Mouse (Mus musculus): ENCODE results near the gene Ankrd13b. TPM values are rescaled to one million over a fixed set of nuclear protein-coding genes. Genes with fewer than 3 reads are reported as not detected.

The Ankrd13b gene
- polyA plus RNA-seq, 1 experiment: 4.6 TPM

DNA sequence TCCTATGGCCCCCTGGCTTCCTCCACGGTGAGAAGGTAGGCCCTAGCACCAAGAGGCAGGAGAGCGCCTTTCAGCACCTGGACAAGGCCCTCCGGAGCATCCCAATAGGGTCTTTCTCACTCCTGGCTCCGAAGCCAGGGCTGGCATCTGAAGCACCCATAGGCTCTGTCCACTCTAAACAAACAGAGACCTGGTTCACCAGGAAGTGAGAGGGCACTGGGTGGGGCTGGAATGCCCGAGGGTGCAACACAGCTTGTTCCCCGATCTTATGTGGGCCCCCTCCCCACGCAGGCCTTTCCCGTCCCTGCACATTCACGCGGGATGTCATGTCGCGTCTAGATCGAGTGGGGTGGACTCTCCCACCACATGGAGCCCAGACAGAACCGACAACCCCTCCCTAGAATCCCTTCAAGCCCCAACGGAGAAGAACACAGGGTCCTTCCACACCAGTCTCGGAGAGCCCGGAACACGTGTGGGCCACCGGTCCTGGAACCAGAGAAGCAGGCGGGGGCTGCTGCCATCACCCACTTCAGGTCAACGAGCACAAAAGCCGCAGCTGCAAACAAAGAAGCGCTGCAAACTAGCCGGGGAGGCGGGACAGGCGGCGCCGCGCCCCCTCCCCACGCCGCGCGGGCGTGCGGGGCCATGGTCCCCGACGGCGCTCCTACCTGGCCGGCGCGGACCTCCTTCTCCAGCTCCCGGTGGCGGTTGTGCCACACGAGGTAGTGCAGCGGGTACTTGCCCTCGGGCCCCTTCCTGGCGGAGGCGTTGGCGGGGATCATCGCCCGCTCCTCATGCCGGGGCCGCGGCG is 502 bp downstream of the Ankrd13b start:
- no peak for TF ChIP-seq GATA1 (IDR thresholded peaks at IDR 0.05; ENCODE audit: low read length)

DNA sequence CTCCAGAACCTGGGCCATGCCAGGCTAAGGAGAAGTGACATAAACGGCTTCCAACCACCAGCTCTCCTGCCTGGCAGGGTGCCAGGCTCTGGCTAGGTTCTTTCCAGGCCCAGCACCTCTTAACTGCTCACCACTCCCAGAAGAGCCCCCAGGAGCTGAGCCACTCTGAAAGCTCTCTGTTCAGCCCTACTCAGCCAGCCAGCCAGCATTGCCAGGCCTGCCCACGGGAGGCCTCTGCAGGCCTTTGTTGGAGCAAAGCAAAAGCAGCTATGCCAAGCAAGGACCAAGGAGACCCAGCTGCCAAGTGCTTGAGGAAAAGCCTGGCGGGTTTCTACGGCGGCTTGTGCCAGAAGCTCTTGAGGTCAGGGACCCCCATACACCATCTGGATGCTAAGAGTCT is 2.7 kb downstream of the Ankrd13b start:
- TF ChIP-seq GATA1 (IDR thresholded peaks at IDR 0.05; ENCODE audit: low read length): no peak

DNA sequence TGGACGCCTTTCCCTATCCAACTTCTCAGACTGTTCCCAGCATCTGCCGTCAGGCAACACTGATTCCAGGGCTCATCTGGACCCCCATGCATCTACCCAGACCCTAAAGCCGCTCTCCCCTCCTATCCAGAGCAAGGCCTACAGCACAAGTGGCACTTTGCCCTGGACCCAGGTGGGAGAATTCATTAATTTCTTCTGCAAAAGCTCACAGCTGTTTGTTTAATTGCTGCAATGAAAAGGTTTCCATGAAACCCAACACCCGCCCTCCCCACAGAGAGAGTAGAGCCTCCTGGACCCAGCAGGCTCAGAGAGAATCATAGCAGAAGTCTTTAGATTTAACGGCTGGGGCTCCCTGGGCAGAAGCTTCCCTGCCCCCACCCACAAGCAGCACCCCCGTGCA is 4.2 kb downstream of the Ankrd13b start:
- TF ChIP-seq GATA1 (IDR thresholded peaks at IDR 0.05; ENCODE audit: low read length): no peak

- TF ChIP-seq GATA1 (IDR thresholded peaks at IDR 0.05; ENCODE audit: low read length): no peak
Measured at GRCm38 (mm10) chr11:77483510-77484255, 5.8 kb downstream of the Ankrd13b start.

DNA sequence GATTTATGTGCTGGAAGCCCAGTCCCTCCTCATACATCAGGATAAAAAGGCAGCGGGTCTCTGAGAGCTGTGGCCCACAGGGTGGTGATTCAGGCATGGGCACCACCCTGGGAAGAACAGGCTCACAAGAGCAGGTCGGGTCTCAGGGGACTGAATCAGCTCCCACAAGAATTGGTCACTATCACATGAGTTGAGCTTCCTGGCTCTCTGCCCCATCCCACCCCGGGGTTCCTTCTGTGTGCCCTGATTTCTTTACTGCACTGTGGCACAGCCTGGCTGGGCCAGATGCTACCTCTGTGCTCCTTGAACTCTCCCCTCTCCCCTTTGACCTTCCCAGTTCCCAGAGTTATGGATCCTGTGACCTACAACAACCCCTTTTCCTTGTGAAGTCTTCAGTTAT is 6.4 kb downstream of the Ankrd13b start:
- TF ChIP-seq GATA1 (IDR thresholded peaks at IDR 0.05; ENCODE audit: low read length): no peak

DNA sequence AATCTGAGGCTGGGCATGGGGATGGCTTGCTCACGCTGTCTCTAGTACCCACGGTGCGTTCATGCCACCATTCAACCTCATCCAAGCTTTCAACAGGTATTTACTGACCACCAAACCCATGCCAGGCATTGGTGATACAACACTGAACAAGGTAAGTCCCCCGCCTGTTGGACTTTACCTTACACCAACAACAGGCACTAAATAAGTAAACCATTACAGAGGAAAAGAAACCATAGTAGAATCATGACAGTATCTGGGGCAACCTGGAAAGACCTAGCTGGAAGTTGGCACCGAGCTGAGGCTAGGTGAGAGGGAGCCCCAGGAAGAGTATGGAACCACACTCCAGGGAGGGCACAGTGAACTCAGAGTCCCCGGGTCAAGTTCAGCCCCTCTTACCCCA is 12.6 kb downstream of the Ankrd13b start:
- TF ChIP-seq GATA1 (IDR thresholded peaks at IDR 0.05; ENCODE audit: low read length): no peak

DNA sequence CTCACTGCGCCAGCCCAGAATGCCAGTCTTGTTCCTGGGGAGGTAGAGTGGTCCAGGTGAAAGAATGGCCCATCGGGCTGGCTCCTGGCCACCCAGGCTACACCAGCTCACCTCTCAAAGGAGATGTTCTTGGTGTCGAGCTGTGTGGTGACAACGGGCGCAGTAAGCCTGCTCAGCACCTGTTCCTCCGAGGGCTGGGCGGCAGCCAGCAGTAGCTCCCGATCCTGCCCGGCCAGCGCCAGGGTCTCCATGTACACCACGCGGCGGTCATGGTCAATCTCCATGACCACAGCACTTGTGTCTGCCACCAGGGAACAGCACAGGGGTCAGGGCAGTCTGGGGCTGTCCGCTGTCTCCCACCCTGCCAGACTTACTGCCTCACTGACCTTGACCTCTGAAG is 13.3 kb downstream of the Ankrd13b start:
- no peak for TF ChIP-seq GATA1 (IDR thresholded peaks at IDR 0.05; ENCODE audit: low read length)

GRCm38 (mm10) chr11:77472775-77473174 is 16.7 kb downstream of the Ankrd13b start:
- TF ChIP-seq GATA1 (IDR thresholded peaks at IDR 0.05; ENCODE audit: low read length): no peak

- no peak for TF ChIP-seq GATA1 (IDR thresholded peaks at IDR 0.05; ENCODE audit: low read length)
Measured at GRCm38 (mm10) chr11:77471407-77471806, 18.1 kb downstream of the Ankrd13b start.

- TF ChIP-seq GATA1 (IDR thresholded peaks at IDR 0.05; ENCODE audit: low read length): no peak
Measured at GRCm38 (mm10) chr11:77468397-77468796, 21.1 kb downstream of the Ankrd13b start.

DNA sequence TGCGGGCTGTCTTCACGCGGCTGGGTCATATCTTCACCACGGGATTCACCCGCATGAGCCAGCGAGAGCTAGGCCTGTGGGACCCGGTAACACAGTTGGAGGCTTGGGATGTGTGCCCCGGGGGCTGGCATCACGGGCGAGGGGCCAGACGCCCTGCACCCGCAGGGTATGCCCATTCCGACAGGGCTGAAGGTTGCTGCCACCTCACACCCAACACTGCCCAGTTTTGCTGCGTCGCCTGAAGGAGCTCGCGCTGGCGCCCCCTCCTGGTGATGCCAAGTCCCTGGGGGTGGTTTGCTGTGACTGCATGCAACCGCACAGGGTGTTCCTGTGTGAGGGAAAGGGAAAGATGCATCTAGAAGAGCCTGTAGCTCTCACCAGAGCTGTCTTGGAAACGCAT is 21.7 kb downstream of the Ankrd13b start:
- TF ChIP-seq GATA1 (IDR thresholded peaks at IDR 0.05; ENCODE audit: low read length): no peak

DNA sequence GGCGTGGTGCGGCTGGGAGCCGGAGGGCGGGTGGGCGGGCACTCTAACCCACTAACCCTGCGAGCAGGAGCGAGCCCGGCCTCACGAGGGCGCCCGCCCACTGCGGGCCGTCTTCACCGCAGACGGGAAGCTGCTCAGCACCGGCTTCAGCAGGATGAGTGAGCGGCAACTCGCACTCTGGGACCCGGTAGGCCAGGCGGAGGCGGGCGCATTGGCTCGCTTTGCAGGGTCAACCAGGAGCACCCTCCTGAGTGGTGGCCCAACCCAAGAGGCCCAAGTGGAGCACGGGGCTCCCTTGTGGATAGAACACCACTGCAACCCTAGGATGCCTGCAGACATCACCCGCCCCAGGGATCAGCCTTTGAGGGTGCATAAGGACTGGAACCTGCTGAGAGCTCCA is 22.3 kb downstream of the Ankrd13b start:
- TF ChIP-seq GATA1 (IDR thresholded peaks at IDR 0.05; ENCODE audit: low read length): no peak

GRCm38 (mm10) chr11:77466544-77466943 is 22.9 kb downstream of the Ankrd13b start:
- TF ChIP-seq GATA1 (IDR thresholded peaks at IDR 0.05; ENCODE audit: low read length): no peak

DNA sequence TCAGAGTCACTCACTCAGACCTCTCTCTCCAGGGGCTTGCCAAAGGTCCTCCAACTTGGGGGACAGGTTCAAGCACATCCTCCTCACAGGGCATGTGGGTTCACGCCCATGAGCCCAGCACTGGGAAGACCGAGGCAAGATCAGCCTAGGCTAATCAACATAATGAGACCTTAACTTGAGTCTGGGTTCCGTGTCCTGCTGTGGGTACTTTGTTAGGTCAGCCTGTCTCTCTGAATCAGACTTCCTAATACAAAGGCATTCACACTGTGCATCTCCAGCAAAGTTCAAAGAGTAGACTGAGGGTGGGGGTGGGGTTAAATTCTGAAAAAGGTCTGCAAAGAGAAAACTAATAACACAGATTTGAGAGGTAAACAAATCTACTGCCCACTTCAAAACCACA is 24.4 kb downstream of the Ankrd13b start:
- no peak for TF ChIP-seq GATA1 (IDR thresholded peaks at IDR 0.05; ENCODE audit: low read length)

GRCm38 (mm10) chr11:77464684-77465083 is 24.8 kb downstream of the Ankrd13b start:
- no peak for TF ChIP-seq GATA1 (IDR thresholded peaks at IDR 0.05; ENCODE audit: low read length)

GRCm38 (mm10) chr11:77463786-77464185 is 25.7 kb downstream of the Ankrd13b start:
- TF ChIP-seq GATA1 (IDR thresholded peaks at IDR 0.05; ENCODE audit: low read length): no peak

DNA sequence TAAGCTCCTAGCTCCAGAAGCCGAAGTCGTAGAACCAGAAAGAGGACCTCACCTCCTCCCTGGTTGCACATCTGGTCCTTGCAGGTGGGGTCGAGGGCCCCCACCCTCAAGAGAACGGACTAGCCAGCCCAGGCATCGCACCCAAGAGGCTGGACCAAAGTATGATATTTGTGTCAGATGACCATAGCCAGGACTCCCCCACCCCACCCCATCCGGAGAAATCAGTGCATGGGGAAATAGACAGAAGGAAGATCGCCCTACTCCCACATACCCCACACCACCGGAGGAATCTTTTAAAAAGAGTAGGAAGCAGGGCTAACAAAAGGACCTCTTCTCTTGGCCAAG is 26.4 kb downstream of the Ankrd13b start:
- no peak for TF ChIP-seq GATA1 (IDR thresholded peaks at IDR 0.05; ENCODE audit: low read length)

Measured in G1E-ER4 (cell line).